ENCODE assay signal across 28 mouse cellular contexts in the genomic region with DNA sequence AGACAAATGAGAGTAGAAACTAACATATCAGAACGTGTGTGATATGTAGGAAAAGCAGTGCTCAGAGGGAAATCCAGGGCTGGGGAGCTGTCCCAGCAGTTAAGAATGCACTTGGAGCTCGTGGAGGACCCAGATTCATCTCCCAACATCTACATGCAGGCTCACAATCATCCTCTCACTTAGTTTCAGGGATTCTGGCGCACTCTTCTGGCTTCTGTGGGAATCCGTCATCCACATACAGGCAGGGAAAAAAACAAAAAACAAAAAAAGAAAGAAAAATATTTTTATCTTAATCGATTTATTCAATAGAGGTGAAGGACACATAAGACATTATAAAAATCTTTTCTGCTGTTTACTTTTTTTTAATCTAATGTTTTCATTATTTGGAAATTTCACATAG. TPM values are rescaled to one million over a fixed set of nuclear protein-coding genes. Genes with fewer than 3 reads are reported as not detected.
DNase-seq lines count a peak whose midpoint lies in the region; ATAC-seq and TF ChIP-seq lines count a peak whose summit lies in the region.
"Had no signal": no experiment of that assay in that cellular context is flagged by ENCODE, and none has a peak within 500 bp of the region (broad histone marks: within the 10 kb centered on the region; RNA-seq: fewer than 3 reads in every experiment).

No protein-coding gene starts in this region.

- no peak for TF ChIP-seq EP300 in CH12.LX (IDR thresholded peaks at IDR 0.05; ENCODE audit: low read length)

- H3K4me1 ChIP-seq in embryonic facial prominence, embryonic 11.5 days (ENCODE audit: control insufficient read depth, insufficient read depth, low read length) = no peaks in the 10 kb centered on the region
- no peaks in the 10 kb centered on the region for H3K4me1 ChIP-seq in embryonic facial prominence, embryonic 10.5 days
- no peaks in the 10 kb centered on the region for H3K4me1 ChIP-seq in kidney, postnatal 0 days (replicated peaks; ENCODE audit: insufficient read depth, low read length)
- H3K4me1 ChIP-seq in kidney, embryonic 14.5 days (ENCODE audit: control insufficient read depth, insufficient read depth, low read length) = no peaks in the 10 kb centered on the region
- H3K4me1 ChIP-seq in CH12.LX (ENCODE audit: control insufficient read depth in 1 of 2, insufficient read depth in 2 of 2) = 0 out of 4 replicates have a peak, but pooled peaks cover 0 to 5% of the 10 kb centered on the region in 2 experiments
- H3K4me1 ChIP-seq in cortical plate, adult 2 months (ENCODE audit: control insufficient read depth, insufficient read depth, low read length) = no peaks in the 10 kb centered on the region
- H3K4me1 ChIP-seq: hindbrain, embryonic 15.5 days; lung, embryonic 15.5 days; midbrain, embryonic 12.5 days had no signal

- no peak overlapping the region for H3K9ac ChIP-seq in embryonic facial prominence, embryonic 11.5 days (replicated peaks; ENCODE audit: low read length)
- H3K9ac ChIP-seq in kidney, postnatal 0 days (ENCODE audit: low read depth, low read length) = no peak overlapping the region
- H3K9ac ChIP-seq in kidney, embryonic 14.5 days (ENCODE audit: low read depth, low read length) = no peak overlapping the region
- no peak overlapping the region for H3K9ac ChIP-seq in CH12.LX (ENCODE audit: insufficient read depth, low read depth)
- H3K9ac ChIP-seq: hindbrain, embryonic 15.5 days; lung, embryonic 15.5 days; midbrain, embryonic 12.5 days had no signal

- no peak overlapping the region for H3K4me2 ChIP-seq in embryonic facial prominence, embryonic 11.5 days (ENCODE audit: low read depth, low read length)
- H3K4me2 ChIP-seq in kidney, postnatal 0 days (ENCODE audit: low read length) = no peak overlapping the region
- no peak overlapping the region for H3K4me2 ChIP-seq in kidney, embryonic 14.5 days (replicated peaks; ENCODE audit: low read depth, low read length)
- H3K4me2 ChIP-seq in CH12.LX (ENCODE audit: insufficient read depth, low read depth, poor library complexity, severe bottlenecking) = no peak overlapping the region
- H3K4me2 ChIP-seq: hindbrain, embryonic 15.5 days; lung, embryonic 15.5 days; midbrain, embryonic 12.5 days had no signal

- no peak overlapping the region for H3K4me3 ChIP-seq in embryonic facial prominence, embryonic 11.5 days (ENCODE audit: low read depth, low read length)
- no peak overlapping the region for H3K4me3 ChIP-seq in embryonic facial prominence, embryonic 10.5 days
- H3K4me3 ChIP-seq in kidney, postnatal 0 days (replicated peaks; ENCODE audit: low read depth, low read length) = no peak overlapping the region
- no peak overlapping the region for H3K4me3 ChIP-seq in kidney, embryonic 14.5 days (ENCODE audit: low read length)
- no peak overlapping the region for H3K4me3 ChIP-seq in CH12.LX (replicated peaks in 1 of 3; ENCODE audit: low read depth in 2 of 3, low read length in 2 of 3, poor library complexity in 1 of 3)
- no peak overlapping the region for H3K4me3 ChIP-seq in cortical plate, adult 2 months (ENCODE audit: insufficient read depth, low read length)
- H3K4me3 ChIP-seq: erythroblast, embryonic 14.5 days; hindbrain, embryonic 15.5 days; lung, embryonic 15.5 days; midbrain, embryonic 12.5 days had no signal

- no peak for TF ChIP-seq POLR2A in CH12.LX (IDR thresholded peaks at IDR 0.05; ENCODE audit: low read depth, low read length)
- no peak for TF ChIP-seq POLR2A in cortical plate, adult 2 months (IDR thresholded peaks at IDR 0.05; ENCODE audit: extremely low read depth, insufficient read depth, low read length)

- no peaks in the 10 kb centered on the region for H3K9me3 ChIP-seq in embryonic facial prominence, embryonic 11.5 days (replicated peaks; ENCODE audit: control insufficient read depth, low read length)
- H3K9me3 ChIP-seq in embryonic facial prominence, embryonic 10.5 days = no peaks in the 10 kb centered on the region
- H3K9me3 ChIP-seq in kidney, postnatal 0 days (replicated peaks; ENCODE audit: low read length) = no peaks in the 10 kb centered on the region
- no peaks in the 10 kb centered on the region for H3K9me3 ChIP-seq in kidney, embryonic 14.5 days (ENCODE audit: control insufficient read depth, low read length)
- H3K9me3 ChIP-seq in CH12.LX (replicated peaks; ENCODE audit: low read length) = no peaks in the 10 kb centered on the region
- H3K9me3 ChIP-seq: G1E; hindbrain, embryonic 15.5 days; lung, embryonic 15.5 days; midbrain, embryonic 12.5 days had no signal

- DNase-seq in embryonic facial prominence, embryonic 11.5 days (ENCODE audit: low spot score) = peak; percentile 7
- no peak for DNase-seq in embryonic facial prominence, embryonic 10.5 days (ENCODE audit: low spot score)
- DNase-seq in kidney, postnatal 0 days (ENCODE audit: low spot score) = peak; percentile 25
- DNase-seq in CH12.LX (ENCODE audit: extremely low read depth) = no peak
- no peak for DNase-seq in frontal cortex, postnatal 36 days (ENCODE audit: low spot score in 2 of 2)
- DNase-seq in spleen, adult 12 weeks (ENCODE audit: low spot score) = no peak
- DNase-seq: adrenal gland, adult 2 months; cerebellum, adult 11 months; gastrocnemius, postnatal 25 days; kidney, adult 18-20 months; kidney, postnatal 4 days; thymus, adult 18-20 months had no signal

- no peaks in the 10 kb centered on the region for H3K27me3 ChIP-seq in embryonic facial prominence, embryonic 11.5 days (ENCODE audit: control insufficient read depth, insufficient read depth, low read length)
- H3K27me3 ChIP-seq in embryonic facial prominence, embryonic 10.5 days (replicated peaks; ENCODE audit: low read depth, poor library complexity, severe bottlenecking) = no peaks in the 10 kb centered on the region
- H3K27me3 ChIP-seq in kidney, postnatal 0 days (ENCODE audit: insufficient read depth, low read length) = no peaks in the 10 kb centered on the region
- H3K27me3 ChIP-seq in kidney, embryonic 14.5 days (ENCODE audit: control insufficient read depth, insufficient read depth, low read length) = no peaks in the 10 kb centered on the region
- no peaks in the 10 kb centered on the region for H3K27me3 ChIP-seq in CH12.LX (replicated peaks)
- H3K27me3 ChIP-seq: hindbrain, embryonic 15.5 days; lung, embryonic 15.5 days; midbrain, embryonic 12.5 days had no signal

- 68% methylated on average over 5 of the region's 5 CpGs for WGBS in embryonic facial prominence, embryonic 11.5 days
- 72% methylated on average over 5 of the region's 5 CpGs for WGBS in embryonic facial prominence, embryonic 10.5 days
- 62% methylated on average over 5 of the region's 5 CpGs for WGBS in kidney, postnatal 0 days
- 60% methylated on average over 5 of the region's 5 CpGs for WGBS in kidney, embryonic 14.5 days

- ATAC-seq in embryonic facial prominence, embryonic 11.5 days (replicated peaks; ENCODE audit: insufficient number of reproducible peaks, low FRiP score, low TSS enrichment, low read depth) = no peak
- no peak for ATAC-seq in kidney, postnatal 0 days (replicated peaks; ENCODE audit: low FRiP score, low read depth)
- no peak for ATAC-seq in kidney, embryonic 14.5 days (ENCODE audit: low FRiP score, low TSS enrichment)

- no peaks in the 10 kb centered on the region for H3K79me2 ChIP-seq in CH12.LX (replicated peaks; ENCODE audit: control insufficient read depth, extremely low read depth, insufficient read depth, poor library complexity, severe bottlenecking)

- TF ChIP-seq RAD21 in CH12.LX (IDR thresholded peaks at IDR 0.05; ENCODE audit: low read depth, low read length) = peak; percentile 26

- in situ Hi-C loops in CH12.LX (cut with MboI; ENCODE audit: low pct_ligation_motif_present, low pct_unique_long_range_greater_than_20kb, low sequenced_read_pairs) = no loop called here

- peak; percentile 44; the same call in 1 of the 2 replicates for TF ChIP-seq CTCF in kidney, postnatal 0 days (IDR thresholded peaks at IDR 0.05; ENCODE audit: low read depth)
- peak in 1 of 2 experiments; percentile 28; a peak in 2 of 4 replicates for TF ChIP-seq CTCF in CH12.LX (conservative IDR thresholded peaks at IDR 0.05 in 1 of 2, IDR thresholded peaks at IDR 0.05 in 1 of 2; ENCODE audit: low read depth in 2 of 2, low read length in 2 of 2)
- peak; percentile 12; the same call in 1 of the 2 replicates for TF ChIP-seq CTCF in cortical plate, adult 2 months (IDR thresholded peaks at IDR 0.05; ENCODE audit: extremely low read depth, insufficient read depth, low read length)

- dilution Hi-C loops in CH12.LX (cut with MboI; ENCODE audit: extremely low pct_ligation_motif_present, extremely low pct_unique_long_range_greater_than_20kb, low sequenced_read_pairs) = no loop called here

- H3K36me3 ChIP-seq in embryonic facial prominence, embryonic 11.5 days (replicated peaks; ENCODE audit: control insufficient read depth, insufficient read depth, low read depth, low read length) = no peaks in the 10 kb centered on the region
- no peaks in the 10 kb centered on the region for H3K36me3 ChIP-seq in embryonic facial prominence, embryonic 10.5 days (replicated peaks)
- H3K36me3 ChIP-seq in kidney, postnatal 0 days (ENCODE audit: insufficient read depth, low read length) = no peaks in the 10 kb centered on the region
- no peaks in the 10 kb centered on the region for H3K36me3 ChIP-seq in kidney, embryonic 14.5 days (ENCODE audit: control insufficient read depth, insufficient read depth, low read length)
- no peaks in the 10 kb centered on the region for H3K36me3 ChIP-seq in CH12.LX (replicated peaks in 1 of 2; ENCODE audit: control insufficient read depth in 1 of 2, insufficient read depth in 1 of 2, low read length in 1 of 2)
- H3K36me3 ChIP-seq: G1E; hindbrain, embryonic 15.5 days; lung, embryonic 15.5 days; midbrain, embryonic 12.5 days had no signal

- H3K27ac ChIP-seq in embryonic facial prominence, embryonic 11.5 days (replicated peaks; ENCODE audit: low read depth, low read length) = no peak overlapping the region
- no peak overlapping the region for H3K27ac ChIP-seq in embryonic facial prominence, embryonic 10.5 days (replicated peaks)
- no peak overlapping the region for H3K27ac ChIP-seq in kidney, postnatal 0 days
- no peak overlapping the region for H3K27ac ChIP-seq in kidney, embryonic 14.5 days (ENCODE audit: low read depth, low read length)
- no peak overlapping the region for H3K27ac ChIP-seq in CH12.LX (ENCODE audit: insufficient read depth, low read depth)
- no peak overlapping the region for H3K27ac ChIP-seq in cortical plate, adult 2 months (ENCODE audit: insufficient read depth, low read length)
- H3K27ac ChIP-seq: hindbrain, embryonic 15.5 days; lung, embryonic 15.5 days; macrophage; midbrain, embryonic 12.5 days had no signal

RNA-seq across cellular contexts. Expression of gene Sycp2l, which starts 44.3 kb away (rescaled TPM):
- polyA plus RNA-seq in embryonic facial prominence, embryonic 11.5 days (2014; fragmentation: Nextera tagmentation; extraction: Ambion mirVana) = not detected in 2 replicates
- polyA plus RNA-seq in embryonic facial prominence, embryonic 10.5 days (2016; fragmentation: Nextera tagmentation; extraction: Ambion mirVana) = 0.12 TPM in 1 of 2 replicates, not detected in the other
- not detected in 2 replicates for polyA plus RNA-seq in kidney, postnatal 0 days (2015; fragmentation: Nextera tagmentation; extraction: Ambion mirVana)
- not detected in 2 replicates for polyA plus RNA-seq in kidney, embryonic 14.5 days (2014; fragmentation: Nextera tagmentation; extraction: Ambion mirVana)
- 0.21 TPM in 1 of 2 replicates, not detected in the other for total RNA-seq in CH12.LX (2012; rRNA removed)
- total RNA-seq in CH12.LX (2014; rRNA removed) = 0.36 and 1.0 TPM in 2 replicates
- polyA plus RNA-seq in CH12.LX (2012; ENCODE audit: insufficient read length, low read depth) = 1.3 and 1.9 TPM in 2 replicates
- 0.06 and 0.54 TPM in 2 replicates for polyA plus RNA-seq in cortical plate, adult 2 months (2012; rRNA removed)
- total RNA-seq: adrenal gland, adult 2 months; common myeloid progenitor, adult 5-6 weeks; G1E; heart, postnatal 25 days; layer of hippocampus, postnatal 25 days; left cerebral cortex, postnatal 14 days; neutrophil, adult 5-6 weeks had no signal
- polyA plus RNA-seq: adrenal gland, adult 2 months; C2C12; erythroblast, embryonic 14.5 days; G1E; hindbrain, embryonic 15.5 days; limb, embryonic 14.5 days; lung, embryonic 15.5 days; macrophage; midbrain, embryonic 12.5 days; urinary bladder, adult 2 months had no signal

RNA-seq across cellular contexts. Expression of gene Gcm2, which starts 47.6 kb away (rescaled TPM):
- not detected in 2 replicates for polyA plus RNA-seq in embryonic facial prominence, embryonic 11.5 days (2014; fragmentation: Nextera tagmentation; extraction: Ambion mirVana)
- polyA plus RNA-seq in embryonic facial prominence, embryonic 10.5 days (2016; fragmentation: Nextera tagmentation; extraction: Ambion mirVana) = 0.06 TPM in 1 of 2 replicates, not detected in the other
- polyA plus RNA-seq in kidney, postnatal 0 days (2015; fragmentation: Nextera tagmentation; extraction: Ambion mirVana) = not detected in 2 replicates
- polyA plus RNA-seq in kidney, embryonic 14.5 days (2014; fragmentation: Nextera tagmentation; extraction: Ambion mirVana) = not detected in 2 replicates
- 1.4 and 2.4 TPM in 2 replicates for total RNA-seq in CH12.LX (2012; rRNA removed)
- 8.0 and 8.7 TPM in 2 replicates for total RNA-seq in CH12.LX (2014; rRNA removed)
- polyA plus RNA-seq in CH12.LX (2012; ENCODE audit: insufficient read length, low read depth) = 7.2 and 9.0 TPM in 2 replicates
- not detected in 2 replicates for polyA plus RNA-seq in cortical plate, adult 2 months (2012; rRNA removed)
- total RNA-seq: adrenal gland, adult 2 months; common myeloid progenitor, adult 5-6 weeks; G1E; gastrocnemius, postnatal 25 days; heart, postnatal 25 days; layer of hippocampus, postnatal 25 days; left cerebral cortex, postnatal 14 days; neutrophil, adult 5-6 weeks had no signal
- polyA plus RNA-seq: adrenal gland, adult 2 months; C2C12; erythroblast, embryonic 14.5 days; G1E; hindbrain, embryonic 15.5 days; limb, embryonic 14.5 days; lung, embryonic 15.5 days; macrophage; midbrain, embryonic 12.5 days; urinary bladder, adult 2 months had no signal

Comparison
In these comparisons a context has a peak if more than half of its experiments do, and no peak if none do; other contexts are left out.
1. DNase-seq: peak in embryonic facial prominence, embryonic 11.5 days (single experiment) and kidney, postnatal 0 days (single experiment); none in embryonic facial prominence, embryonic 10.5 days (single experiment), CH12.LX (single experiment), frontal cortex, postnatal 36 days (0 of 2) and spleen, adult 12 weeks (single experiment).